Mouse (Mus musculus): Measurements from ENCODE around the gene Cep112. TPM values are rescaled to one million over a fixed set of nuclear protein-coding genes. Genes with fewer than 3 reads are reported as not detected.

The Cep112 gene
- total RNA-seq (2012; rRNA removed) = 0.85 and 1.5 TPM in 2 replicates

GRCm38 (mm10) chr11:108424889-108425591 is at the start of gene Cep112:
Cep112 (plus strand) TSS chr11:108425192.
- peak within 1 kb of the TSS; percentile 8 for H3K27ac ChIP-seq (ENCODE audit: insufficient read depth, low read depth, low read length, poor library complexity, severe bottlenecking)
- H3K4me3 ChIP-seq (ENCODE audit: insufficient read depth in 1 of 2, low read depth in 1 of 2, low read length in 2 of 2, poor library complexity in 1 of 2, severe bottlenecking in 1 of 2) = peak within 1 kb of the TSS; percentile 70 to 76
- in situ Hi-C loops (cut with MboI; ENCODE audit: low sequenced_read_pairs in 2 of 2, unreplicated experiment in 2 of 2) = no loop called here
- no peaks in the 10 kb centered on the region for H3K9me3 ChIP-seq (ENCODE audit: control insufficient read depth, insufficient read depth, low read depth, low read length)
- peak; percentile 99 for DNase-seq (ENCODE audit: low read depth, low spot score)
- H3K9ac ChIP-seq (ENCODE audit: insufficient read depth, low read depth, low read length, poor library complexity, severe bottlenecking) = peak within 1 kb of the TSS; percentile 62
- H3K36me3 ChIP-seq (ENCODE audit: control insufficient read depth, insufficient read depth, low read length, poor library complexity, severe bottlenecking) = no peaks in the 10 kb centered on the region
- H3K4me1 ChIP-seq (ENCODE audit: control insufficient read depth in 2 of 2, insufficient read depth in 2 of 2, low read length in 2 of 2, poor library complexity in 1 of 2) = peaks cover 0 to 7% of the 10 kb centered on the region in 2 experiments; a peak in 2 of 4 replicates
- TF ChIP-seq ZC3H11A (IDR thresholded peaks at IDR 0.05; ENCODE audit: borderline replicate concordance, low read depth, low read length) (no peak), ZNF384 (IDR thresholded peaks at IDR 0.05; ENCODE audit: low read depth, low read length) (no peak), HCFC1 (IDR thresholded peaks at IDR 0.05; ENCODE audit: borderline replicate concordance, insufficient read depth, low read length) (no peak; the same call in 1 of the 2 replicates), MAFK (IDR thresholded peaks at IDR 0.05; ENCODE audit: insufficient read depth, low read depth, low read length) (no peak), CHD2 (IDR thresholded peaks at IDR 0.05; ENCODE audit: low read depth, low read length) (no peak)

- H3K4me3 ChIP-seq (ENCODE audit: insufficient read depth in 1 of 2, low read depth in 1 of 2, low read length in 2 of 2, poor library complexity in 1 of 2, severe bottlenecking in 1 of 2) = no peak overlapping the region
- in situ Hi-C loops (cut with MboI; ENCODE audit: low sequenced_read_pairs in 2 of 2, unreplicated experiment in 2 of 2) = loop anchor here (10.0 to 25.0 kb wide), 4 partner anchors 252 to 515 kb away; no protein-coding TSS in a partner anchor
- H3K27ac ChIP-seq (ENCODE audit: insufficient read depth, low read depth, low read length, poor library complexity, severe bottlenecking) = no peak overlapping the region
- no peaks in the 10 kb centered on the region for H3K36me3 ChIP-seq (ENCODE audit: control insufficient read depth, insufficient read depth, low read length, poor library complexity, severe bottlenecking)
- no peak for DNase-seq (ENCODE audit: low read depth, low spot score)
- H3K9me3 ChIP-seq (ENCODE audit: control insufficient read depth, insufficient read depth, low read depth, low read length) = no peaks in the 10 kb centered on the region
- no peak for TF ChIP-seq HCFC1 (IDR thresholded peaks at IDR 0.05; ENCODE audit: borderline replicate concordance, insufficient read depth, low read length)
- no peak for TF ChIP-seq MAFK (IDR thresholded peaks at IDR 0.05; ENCODE audit: insufficient read depth, low read depth, low read length)
- TF ChIP-seq ZC3H11A (IDR thresholded peaks at IDR 0.05; ENCODE audit: borderline replicate concordance, low read depth, low read length) = no peak
- TF ChIP-seq CHD2 (IDR thresholded peaks at IDR 0.05; ENCODE audit: low read depth, low read length) = no peak
- H3K9ac ChIP-seq (ENCODE audit: insufficient read depth, low read depth, low read length, poor library complexity, severe bottlenecking) = no peak overlapping the region
- no peaks in the 10 kb centered on the region for H3K4me1 ChIP-seq (ENCODE audit: control insufficient read depth in 2 of 2, insufficient read depth in 2 of 2, low read length in 2 of 2, poor library complexity in 1 of 2)
Observed at GRCm38 (mm10) chr11:108376815-108377214, 48.2 kb upstream of the Cep112 start.

- no peaks in the 10 kb centered on the region for H3K36me3 ChIP-seq (ENCODE audit: control insufficient read depth, insufficient read depth, low read length, poor library complexity, severe bottlenecking)
- no peak overlapping the region for H3K9ac ChIP-seq (ENCODE audit: insufficient read depth, low read depth, low read length, poor library complexity, severe bottlenecking)
- no peak overlapping the region for H3K4me3 ChIP-seq (ENCODE audit: insufficient read depth in 1 of 2, low read depth in 1 of 2, low read length in 2 of 2, poor library complexity in 1 of 2, severe bottlenecking in 1 of 2)
- no peaks in the 10 kb centered on the region for H3K9me3 ChIP-seq (ENCODE audit: control insufficient read depth, insufficient read depth, low read depth, low read length)
- no peak overlapping the region for H3K27ac ChIP-seq (ENCODE audit: insufficient read depth, low read depth, low read length, poor library complexity, severe bottlenecking)
- no peak for TF ChIP-seq ZNF384 (IDR thresholded peaks at IDR 0.05; ENCODE audit: low read depth, low read length)
- TF ChIP-seq MAFK (IDR thresholded peaks at IDR 0.05; ENCODE audit: insufficient read depth, low read depth, low read length) = no peak
- peak; percentile 92; the same call in 1 of the 2 replicates for TF ChIP-seq ZC3H11A (IDR thresholded peaks at IDR 0.05; ENCODE audit: borderline replicate concordance, low read depth, low read length)
- TF ChIP-seq HCFC1 (IDR thresholded peaks at IDR 0.05; ENCODE audit: borderline replicate concordance, insufficient read depth, low read length) = no peak
- TF ChIP-seq CHD2 (IDR thresholded peaks at IDR 0.05; ENCODE audit: low read depth, low read length) = no peak
- no peaks in the 10 kb centered on the region for H3K4me1 ChIP-seq (ENCODE audit: control insufficient read depth in 2 of 2, insufficient read depth in 2 of 2, low read length in 2 of 2, poor library complexity in 1 of 2)
- in situ Hi-C loops (cut with MboI; ENCODE audit: low sequenced_read_pairs in 2 of 2, unreplicated experiment in 2 of 2) = loop anchor here (10.0 to 25.0 kb wide), 4 partner anchors 253 to 516 kb away; no protein-coding TSS in a partner anchor
- peak; percentile 77 for DNase-seq (ENCODE audit: low read depth, low spot score)
Observed at GRCm38 (mm10) chr11:108377680-108378362, 47.2 kb upstream of the Cep112 start.

- Histone ChIP-seq H3K27ac (ENCODE audit: insufficient read depth, low read depth, low read length, poor library complexity, severe bottlenecking) (no peak overlapping the region), H3K4me1 (ENCODE audit: control insufficient read depth in 2 of 2, insufficient read depth in 2 of 2, low read length in 2 of 2, poor library complexity in 1 of 2) (no peaks in the 10 kb centered on the region), H3K9ac (ENCODE audit: insufficient read depth, low read depth, low read length, poor library complexity, severe bottlenecking) (no peak overlapping the region), H3K9me3 (ENCODE audit: control insufficient read depth, insufficient read depth, low read depth, low read length) (no peaks in the 10 kb centered on the region), H3K36me3 (ENCODE audit: control insufficient read depth, insufficient read depth, low read length, poor library complexity, severe bottlenecking) (no peaks in the 10 kb centered on the region), H3K4me3 (ENCODE audit: insufficient read depth in 1 of 2, low read depth in 1 of 2, low read length in 2 of 2, poor library complexity in 1 of 2, severe bottlenecking in 1 of 2) (no peak overlapping the region)
- DNase-seq (ENCODE audit: low read depth, low spot score) = no peak
- TF ChIP-seq ZC3H11A (IDR thresholded peaks at IDR 0.05; ENCODE audit: borderline replicate concordance, low read depth, low read length) (no peak), CHD2 (IDR thresholded peaks at IDR 0.05; ENCODE audit: low read depth, low read length) (no peak), HCFC1 (IDR thresholded peaks at IDR 0.05; ENCODE audit: borderline replicate concordance, insufficient read depth, low read length) (no peak), MAFK (IDR thresholded peaks at IDR 0.05; ENCODE audit: insufficient read depth, low read depth, low read length) (no peak), ZNF384 (IDR thresholded peaks at IDR 0.05; ENCODE audit: low read depth, low read length) (no peak)
- in situ Hi-C loops (cut with MboI; ENCODE audit: low sequenced_read_pairs in 2 of 2, unreplicated experiment in 2 of 2) = loop anchor here (10.0 to 25.0 kb wide), 4 partner anchors 254 to 516 kb away; no protein-coding TSS in a partner anchor
Observed at GRCm38 (mm10) chr11:108378363-108378751, 46.6 kb upstream of the Cep112 start.

Data from ES-E14 (cell line).